ENCODE assay signal across 33 mouse cellular contexts in the genomic region with DNA sequence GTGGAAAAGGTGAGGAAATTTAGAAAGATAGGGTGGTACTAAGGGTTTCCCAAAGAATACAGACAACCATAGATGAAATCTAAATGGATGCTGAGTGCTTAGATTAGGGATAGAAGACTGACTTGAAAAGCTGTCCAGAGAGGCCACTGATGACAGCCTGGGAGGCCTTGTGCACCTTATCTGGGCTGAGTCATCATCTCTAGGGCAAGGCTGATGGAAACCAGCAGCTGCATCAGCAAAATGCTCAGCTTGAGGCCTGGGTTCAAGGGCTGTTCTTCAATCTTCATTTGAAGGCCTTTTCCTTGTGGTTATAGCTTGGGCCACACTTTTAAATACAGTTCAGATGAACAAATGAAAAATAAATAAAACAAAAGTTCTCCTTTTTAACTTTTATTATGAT. TPM values are rescaled to one million over a fixed set of nuclear protein-coding genes. Genes with fewer than 3 reads are reported as not detected.
"Had no signal": no experiment of that assay in that cellular context is flagged by ENCODE, and none has a peak within 500 bp of the region (broad histone marks: within the 10 kb centered on the region; RNA-seq: fewer than 3 reads in every experiment).

No protein-coding gene starts in this region.

- H3K9me3 ChIP-seq: kidney, embryonic 15.5 days; limb, embryonic 12.5 days; limb, embryonic 15.5 days; liver, embryonic 12.5 days; liver, embryonic 15.5 days; megakaryocyte, embryonic 14.5 days; midbrain, embryonic 10.5 days; midbrain, embryonic 13.5 days had no signal

- H3K4me2 ChIP-seq: kidney, embryonic 15.5 days; limb, embryonic 12.5 days; limb, embryonic 15.5 days; liver, embryonic 12.5 days; liver, embryonic 15.5 days; lung, embryonic 14.5 days; midbrain, embryonic 13.5 days had no signal

- H3K4me3 ChIP-seq: kidney, embryonic 15.5 days; limb, embryonic 12.5 days; limb, embryonic 15.5 days; liver, embryonic 12.5 days; liver, embryonic 15.5 days; megakaryocyte, embryonic 14.5 days; midbrain, embryonic 10.5 days; midbrain, embryonic 13.5 days had no signal

- H3K36me3 ChIP-seq: kidney, embryonic 15.5 days; limb, embryonic 12.5 days; limb, embryonic 15.5 days; liver, embryonic 12.5 days; liver, embryonic 15.5 days; midbrain, embryonic 10.5 days; midbrain, embryonic 13.5 days had no signal

- H3K27ac ChIP-seq: kidney, embryonic 15.5 days; limb, embryonic 12.5 days; limb, embryonic 15.5 days; liver, embryonic 12.5 days; liver, embryonic 15.5 days; midbrain, embryonic 10.5 days; midbrain, embryonic 13.5 days had no signal

- H3K4me1 ChIP-seq: kidney, embryonic 15.5 days; limb, embryonic 12.5 days; limb, embryonic 15.5 days; liver, embryonic 12.5 days; liver, embryonic 15.5 days; megakaryocyte, embryonic 14.5 days had no signal

- ATAC-seq: liver, embryonic 12.5 days; midbrain, embryonic 13.5 days; midbrain, embryonic 16.5 days had no signal

- H3K9ac ChIP-seq: kidney, embryonic 15.5 days; limb, embryonic 12.5 days; limb, embryonic 15.5 days; liver, embryonic 12.5 days; liver, embryonic 15.5 days; lung, embryonic 14.5 days; midbrain, embryonic 13.5 days had no signal

- DNase-seq: kidney, adult 11 months; kidney, adult 8-10 months; kidney, postnatal 10 days; kidney, postnatal 4 days; left cerebral cortex, postnatal 4 days; lung, embryonic 14.5 days; lung, postnatal 10 days; lung, postnatal 36 days; retina, postnatal 1 day; right cerebral cortex, postnatal 25 days; thymus, adult 18-20 months; thymus, postnatal 36 days had no signal

- H3K27me3 ChIP-seq: kidney, embryonic 15.5 days; limb, embryonic 12.5 days; limb, embryonic 15.5 days; liver, embryonic 12.5 days; liver, embryonic 15.5 days; megakaryocyte, embryonic 14.5 days; midbrain, embryonic 13.5 days had no signal

RNA-seq across cellular contexts. Expression of gene Tcaf1, which starts 8.1 kb away (rescaled TPM):
- total RNA-seq: monocyte, adult 5-6 weeks had no signal

RNA-seq across cellular contexts. Expression of gene Olfr453, which starts 21.2 kb away (rescaled TPM):
- total RNA-seq: layer of hippocampus, adult 18-20 months; layer of hippocampus, postnatal 14 days; left cerebral cortex, adult 8-10 months; left cerebral cortex, postnatal 14 days; left cerebral cortex, postnatal 4 days; monocyte, adult 5-6 weeks had no signal
- polyA plus RNA-seq: kidney, embryonic 15.5 days; limb, embryonic 12.5 days; limb, embryonic 15.5 days; liver, embryonic 12.5 days; liver, embryonic 15.5 days; lung, embryonic 14.5 days; midbrain, embryonic 10.5 days; midbrain, embryonic 13.5 days; midbrain, embryonic 16.5 days; neural tube, embryonic 11.5 days; neural tube, embryonic 14.5 days; small intestine, adult 2 months; spleen, adult 2 months; stomach, embryonic 16.5 days; testis, adult 2 months; urinary bladder, adult 2 months had no signal

RNA-seq across cellular contexts. Expression of gene Olfr38, which starts 38.2 kb away (rescaled TPM):
- total RNA-seq: layer of hippocampus, adult 18-20 months; layer of hippocampus, postnatal 14 days; left cerebral cortex, adult 8-10 months; left cerebral cortex, postnatal 14 days; left cerebral cortex, postnatal 4 days; monocyte, adult 5-6 weeks had no signal
- polyA plus RNA-seq: kidney, embryonic 15.5 days; limb, embryonic 12.5 days; limb, embryonic 15.5 days; liver, embryonic 12.5 days; liver, embryonic 15.5 days; lung, embryonic 14.5 days; midbrain, embryonic 10.5 days; midbrain, embryonic 13.5 days; midbrain, embryonic 16.5 days; neural tube, embryonic 11.5 days; neural tube, embryonic 14.5 days; small intestine, adult 2 months; spleen, adult 2 months; stomach, embryonic 16.5 days; testis, adult 2 months; urinary bladder, adult 2 months had no signal
